Mouse (Mus musculus) MEL (cell line): ENCODE data around the gene Tex101.

Experiments
- CTCF ChIP-seq, 3 experiments: IDR thresholded peaks in 2 of 3; conservative IDR thresholded peaks in 1 of 3; 2 replicates each; pipeline ENCODE4 v1.5.1; 2011 to 2012; ENCODE audit warnings: low read length in 3 of 3, low read depth in 2 of 3, mild to moderate bottlenecking in 2 of 3, improper control_type of control experiment in 1 of 3, inconsistent platforms in 1 of 3, mixed read lengths in 1 of 3, moderate library complexity in 1 of 3; ENCODE audit not compliant: control insufficient read depth in 1 of 3, insufficient read depth in 1 of 3, poor library complexity in 1 of 3, severe bottlenecking in 1 of 3
- ETS1 ChIP-seq: IDR thresholded peaks from 2 replicates; pipeline ENCODE4 v1.6.1; 2012; ENCODE audit warnings: low read depth, mild to moderate bottlenecking, inconsistent platforms, low read length, improper control_type of control experiment, moderate library complexity
- GABPA ChIP-seq: IDR thresholded peaks from 2 replicates; pipeline ENCODE4 v1.6.1; 2012; ENCODE audit warnings: low read depth, mild to moderate bottlenecking, inconsistent platforms, low read length, improper control_type of control experiment, moderate library complexity
- GATA1 ChIP-seq: IDR thresholded peaks from 2 replicates; pipeline ENCODE4 v1.6.1; 2011; ENCODE audit warnings: low read depth, low read length, improper control_type of control experiment
- KAT2A ChIP-seq: conservative IDR thresholded peaks from 2 replicates; pipeline ENCODE4 v1.6.1; 2012; ENCODE audit warnings: low read depth, low read length, improper control_type of control experiment, inconsistent platforms
- MAFK ChIP-seq: IDR thresholded peaks from 2 replicates; pipeline ENCODE4 v1.6.1; 2011; ENCODE audit warnings: low read depth, mild to moderate bottlenecking, low read length, improper control_type of control experiment, borderline replicate concordance
- MYC ChIP-seq: IDR thresholded peaks from 2 replicates; pipeline ENCODE4 v1.6.1; 2011; ENCODE audit warnings: low read depth, mild to moderate bottlenecking, low read length, improper control_type of control experiment, moderate library complexity
- NELFE ChIP-seq: IDR thresholded peaks from 2 replicates; pipeline ENCODE4 v1.6.1; 2011; ENCODE audit warnings: low read depth, low read length, improper control_type of control experiment
- POLR2A ChIP-seq, 2 experiments: IDR thresholded peaks; 2 replicates each; pipeline ENCODE4 v1.6.1; 2011 to 2012; ENCODE audit warnings: low read length in 2 of 2, mild to moderate bottlenecking in 2 of 2, control low read depth in 1 of 2, improper control_type of control experiment in 1 of 2, low read depth in 1 of 2, moderate library complexity in 1 of 2; ENCODE audit not compliant: control insufficient read depth in 1 of 2, insufficient read depth in 1 of 2, poor library complexity in 1 of 2
- RCOR1 ChIP-seq: IDR thresholded peaks from 2 replicates; pipeline ENCODE4 v1.6.1; 2012; ENCODE audit warnings: low read depth, mild to moderate bottlenecking, inconsistent platforms, low read length, improper control_type of control experiment
- TCF12 ChIP-seq: IDR thresholded peaks from 2 replicates; pipeline ENCODE4 v1.6.1; 2014; ENCODE audit warnings: low read depth, mild to moderate bottlenecking, inconsistent platforms, low read length, improper control_type of control experiment, moderate library complexity
- ZC3H11A ChIP-seq: IDR thresholded peaks from 2 replicates; pipeline ENCODE4 v1.6.1; 2012; ENCODE audit warnings: low read depth, mild to moderate bottlenecking, inconsistent platforms, low read length, improper control_type of control experiment

DNA sequence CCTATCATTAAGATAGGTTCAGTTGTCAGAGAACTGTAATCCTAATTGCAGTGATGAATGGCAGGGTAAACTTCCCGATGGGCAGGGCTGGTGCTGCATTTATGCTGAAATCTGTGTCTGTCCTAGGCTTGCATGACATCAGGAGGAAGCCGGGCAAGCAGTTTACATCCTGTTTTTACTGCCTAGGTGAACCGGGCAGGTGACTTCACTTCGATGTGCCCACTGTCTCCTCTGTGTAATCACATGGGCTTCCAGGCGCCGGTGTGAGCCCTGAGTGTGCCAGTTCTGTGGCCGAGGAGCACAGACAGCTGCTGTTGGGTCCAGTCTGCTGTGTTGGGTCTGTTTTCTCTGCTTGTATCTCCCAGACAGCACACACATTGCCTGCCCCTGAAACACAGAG lies 30.0 kb downstream of the Tex101 start:
- TF ChIP-seq CTCF (IDR thresholded peaks at IDR 0.05 in 2 of 3, conservative IDR thresholded peaks at IDR 0.05 in 1 of 3; ENCODE audit: control insufficient read depth in 1 of 3, insufficient read depth in 1 of 3, low read depth in 2 of 3, low read length in 3 of 3, poor library complexity in 1 of 3, severe bottlenecking in 1 of 3), result no peak
- TF ChIP-seq ZC3H11A, result no peak
- no peak for TF ChIP-seq MAFK
- TF ChIP-seq NELFE, result no peak
- TF ChIP-seq GABPA, result no peak
- no peak for TF ChIP-seq RCOR1
- no peak for TF ChIP-seq GATA1
- no peak for TF ChIP-seq KAT2A
- TF ChIP-seq POLR2A (IDR thresholded peaks at IDR 0.05; ENCODE audit: control insufficient read depth in 1 of 2, insufficient read depth in 1 of 2, low read depth in 1 of 2, low read length in 2 of 2, poor library complexity in 1 of 2), result no peak
- no peak for TF ChIP-seq MYC
- no peak for TF ChIP-seq TCF12
- TF ChIP-seq ETS1, result no peak
